Mouse (Mus musculus) liver, embryonic 14.5 days (tissue): ENCODE measurements around the gene Tmc6. TPM values are rescaled to one million over a fixed set of nuclear protein-coding genes. Genes with fewer than 3 reads are reported as not detected.

ENCODE experiments used
- ATAC-seq: fragments of 200-750 bp; cut with Nextera tagmentation; 2 replicates; pipeline ENCODE4 v1.8.0; 2017; ENCODE audit warnings: moderate number of reproducible peaks, mild to moderate bottlenecking, moderate library complexity; ENCODE audit not compliant: insufficient read depth
- DNase-seq, 3 experiments: peaks; one replicate each; pipeline ENCODE4 v3.0.0-alpha.2; 2012 to 2013; ENCODE audit warnings: low read depth in 3 of 3, low spot score in 3 of 3
- H3K27ac ChIP-seq: fragments of 300-500 bp; sonication (generic); 2 replicates; pipeline ENCODE4 v1.5.1; 2014; ENCODE audit warnings: moderate library complexity, mild to moderate bottlenecking, control low read depth, inconsistent platforms
- H3K27me3 ChIP-seq: fragments of 300-500 bp; sonication (generic); 2 replicates; pipeline ENCODE4 v1.6.1; 2014; ENCODE audit warnings: mild to moderate bottlenecking, low read length, moderate library complexity; ENCODE audit not compliant: control insufficient read depth, insufficient read depth
- H3K36me3 ChIP-seq: fragments of 300-500 bp; sonication (generic); replicated peaks from 2 replicates; pipeline ENCODE4 v1.6.1; 2014; ENCODE audit warnings: low read depth; ENCODE audit not compliant: control insufficient read depth, insufficient read depth
- H3K4me1 ChIP-seq, 2 experiments: fragments of 200-500 bp in 1 of 2; fragments of 300-500 bp in 1 of 2; sonication (generic) in 1 of 2; replicated peaks; 2 replicates each; pipeline ENCODE4 v1.6.1; 2012 to 2014; ENCODE audit warnings: antibody characterized with exemption in 1 of 2, inconsistent platforms in 1 of 2, low read length in 1 of 2; ENCODE audit not compliant: control insufficient read depth in 2 of 2, insufficient read depth in 2 of 2
- H3K4me2 ChIP-seq: fragments of 300-500 bp; sonication (generic); 2 replicates; pipeline ENCODE4 v1.6.1; 2014; ENCODE audit warnings: low read depth, mild to moderate bottlenecking, control low read depth, moderate library complexity
- H3K4me3 ChIP-seq, 2 experiments: fragments of 200-500 bp in 1 of 2; fragments of 300-500 bp in 1 of 2; sonication (generic) in 1 of 2; 2 replicates each; pipeline ENCODE4 v1.5.1; 2012 to 2014; ENCODE audit warnings: low read depth in 2 of 2, low read length in 2 of 2, mild to moderate bottlenecking in 2 of 2, control low read depth in 1 of 2, inconsistent platforms in 1 of 2, moderate library complexity in 1 of 2; ENCODE audit not compliant: insufficient read depth in 1 of 2
- H3K9ac ChIP-seq: fragments of 300-500 bp; sonication (generic); replicated peaks from 2 replicates; pipeline ENCODE4 v1.6.1; 2014; ENCODE audit warnings: mild to moderate bottlenecking, control low read depth, moderate library complexity
- H3K9me3 ChIP-seq: fragments of 300-500 bp; sonication (generic); 2 replicates; pipeline ENCODE4 v1.6.1; 2016; ENCODE audit warnings: low read length, mixed read lengths; ENCODE audit not compliant: control insufficient read depth
- CTCF ChIP-seq: IDR thresholded peaks from 2 replicates; pipeline ENCODE4 v1.5.1; 2016; ENCODE audit warnings: antibody characterized with exemption, low read depth, control low read depth
- EP300 ChIP-seq: IDR thresholded peaks from 2 replicates; pipeline ENCODE4 v1.6.1; 2016; ENCODE audit warnings: antibody characterized with exemption, low read depth
- WGBS: fragments of 180-500 bp; shearing (Covaris S2); extraction: QIAGEN DNeasy Blood & Tissue Kit; methylation state at CpG from one replicate; pipeline ENCODE4 v1.1.7; 2014; ENCODE audit not compliant: insufficient replicate concordance; 5-methylcytosine and 5-hydroxymethylcytosine counted together
- polyA plus RNA-seq, 2 experiments: library from polyadenylated mRNA; depleted of rRNA in 1 of 2; stranded (reverse) in 1 of 2; unstranded in 1 of 2; fragments of >200 nt; fragmentation: Nextera tagmentation in 1 of 2; extraction: Ambion mirVana in 1 of 2; gene quantifications; 2 replicates each; pipeline versions ENCODE4 v1.2.1 to v1.2.3; 2012 to 2014

The Tmc6 gene
- polyA plus RNA-seq, 2 experiments: 40.5 to 51.8 TPM

GRCm38 (mm10) chr11:117748628-117749027 is 33.4 kb downstream of the Tmc6 start:
- Histone ChIP-seq H3K27me3 (no peaks in the 10 kb centered on the region), H3K4me1 (no peaks in the 10 kb centered on the region), H3K9me3 (no peaks in the 10 kb centered on the region), H3K9ac (no peak overlapping the region), H3K36me3 (peaks cover 34% of the 10 kb centered on the region), H3K4me3 (no peak overlapping the region), H3K27ac (no peak overlapping the region), H3K4me2 (no peak overlapping the region)
- 70% methylated on average over 4 of the region's 4 CpGs for WGBS
- TF ChIP-seq EP300 (no peak), CTCF (no peak)
- no peak for ATAC-seq
- no peak for DNase-seq

GRCm38 (mm10) chr11:117743454-117744030 is 38.5 kb downstream of the Tmc6 start:
- TF ChIP-seq EP300 (no peak), CTCF (no peak)
- H3K9me3 ChIP-seq: no peaks in the 10 kb centered on the region
- whole genome bisulfite sequencing: 36% methylated on average over 4 of the region's 4 CpGs
- no peak overlapping the region for H3K4me3 ChIP-seq
- DNase-seq: no peak
- H3K4me2 ChIP-seq: no peak overlapping the region
- peaks cover 0 to 3% of the 10 kb centered on the region in 2 experiments; a peak in 2 of 4 replicates for H3K4me1 ChIP-seq
- no peak overlapping the region for H3K9ac ChIP-seq
- H3K36me3 ChIP-seq: peaks cover 26% of the 10 kb centered on the region
- no peak overlapping the region for H3K27ac ChIP-seq
- H3K27me3 ChIP-seq: no peaks in the 10 kb centered on the region
- peak; percentile 45 for ATAC-seq

GRCm38 (mm10) chr11:117742715-117743114 is 39.3 kb downstream of the Tmc6 start:
- ATAC-seq: no peak
- H3K36me3 ChIP-seq: peaks cover 23% of the 10 kb centered on the region
- no peak overlapping the region for H3K4me2 ChIP-seq
- no peaks in the 10 kb centered on the region for H3K9me3 ChIP-seq
- 78% methylated on average over 8 of the region's 8 CpGs for WGBS
- TF ChIP-seq CTCF (no peak), EP300 (no peak)
- H3K27ac ChIP-seq: no peak overlapping the region
- H3K9ac ChIP-seq: no peak overlapping the region
- no peak for DNase-seq
- no peak overlapping the region for H3K4me3 ChIP-seq
- H3K4me1 ChIP-seq: peaks cover 0 to 3% of the 10 kb centered on the region in 2 experiments; a peak in 2 of 4 replicates
- no peaks in the 10 kb centered on the region for H3K27me3 ChIP-seq

GRCm38 (mm10) chr11:117742243-117742642 is 39.8 kb downstream of the Tmc6 start:
- ATAC-seq (no peak), DNase-seq (no peak)
- Histone ChIP-seq H3K4me2 (no peak overlapping the region), H3K36me3 (peaks cover 19% of the 10 kb centered on the region), H3K9me3 (no peaks in the 10 kb centered on the region), H3K9ac (no peak overlapping the region), H3K27ac (no peak overlapping the region), H3K4me3 (no peak overlapping the region), H3K4me1 (peaks cover 0 to 3% of the 10 kb centered on the region in 2 experiments; a peak in 2 of 4 replicates), H3K27me3 (no peaks in the 10 kb centered on the region)
- 84% methylated on average over 8 of the region's 8 CpGs for WGBS
- TF ChIP-seq CTCF (no peak), EP300 (no peak)

GRCm38 (mm10) chr11:117741128-117741527 is 40.9 kb downstream of the Tmc6 start:
- Histone ChIP-seq H3K4me3 (no peak overlapping the region), H3K27me3 (no peaks in the 10 kb centered on the region), H3K27ac (no peak overlapping the region), H3K9ac (no peak overlapping the region), H3K36me3 (peaks cover 16% of the 10 kb centered on the region), H3K4me1 (peaks cover 0 to 3% of the 10 kb centered on the region in 2 experiments; a peak in 2 of 4 replicates), H3K4me2 (no peak overlapping the region), H3K9me3 (no peaks in the 10 kb centered on the region)
- no peak for ATAC-seq
- TF ChIP-seq EP300 (no peak), CTCF (no peak)
- DNase-seq: no peak
- 87% methylated on average over 6 of the region's 6 CpGs for WGBS
